Mouse (Mus musculus) testis, adult 2 months (tissue): ENCODE data around the gene Slc39a13. TPM values are rescaled to one million over a fixed set of nuclear protein-coding genes. Genes with fewer than 3 reads are reported as not detected.

Source experiments
- H3K27ac ChIP-seq: fragments of 200-500 bp; 2 replicates; pipeline ENCODE4 v1.5.1; 2012; ENCODE audit warnings: low read depth, low read length; ENCODE audit not compliant: control insufficient read depth, insufficient read depth
- H3K27me3 ChIP-seq: fragments of 200-500 bp; 2 replicates; pipeline ENCODE4 v1.6.1; 2012; ENCODE audit warnings: mild to moderate bottlenecking, low read length, moderate library complexity; ENCODE audit not compliant: control insufficient read depth, insufficient read depth
- H3K36me3 ChIP-seq: fragments of 200-500 bp; 2 replicates; pipeline ENCODE4 v1.6.1; 2012; ENCODE audit warnings: mild to moderate bottlenecking, low read length; ENCODE audit not compliant: control insufficient read depth, insufficient read depth
- H3K4me1 ChIP-seq: fragments of 200-500 bp; 2 replicates; pipeline ENCODE4 v1.6.1; 2012; ENCODE audit warnings: low read length; ENCODE audit not compliant: control insufficient read depth, insufficient read depth
- H3K4me3 ChIP-seq: fragments of 200-500 bp; 2 replicates; pipeline ENCODE4 v1.5.1; 2012; ENCODE audit warnings: low read depth, mild to moderate bottlenecking, low read length, moderate library complexity, mixed read lengths; ENCODE audit not compliant: control insufficient read depth
- CTCF ChIP-seq: fragments of 200-500 bp; IDR thresholded peaks from 2 replicates; pipeline ENCODE4 v1.5.1; 2012; ENCODE audit warnings: low read depth, mild to moderate bottlenecking, inconsistent platforms, low read length, moderate library complexity; ENCODE audit not compliant: control insufficient read depth, insufficient read depth, insufficient replicate concordance
- POLR2A ChIP-seq: fragments of 200-500 bp; IDR thresholded peaks from 2 replicates; pipeline ENCODE4 v1.6.1; 2012; ENCODE audit warnings: low read depth, mild to moderate bottlenecking, inconsistent platforms, low read length, moderate library complexity; ENCODE audit not compliant: control insufficient read depth
- polyA plus RNA-seq: library from polyadenylated mRNA; depleted of rRNA; stranded (reverse); fragments of >200 nt; gene quantifications from 2 replicates; pipeline ENCODE4 v1.2.3, GENCODE M21; 2012

Gene Slc39a13
- polyA plus RNA-seq, 1 experiment, result 67.9 TPM

DNA sequence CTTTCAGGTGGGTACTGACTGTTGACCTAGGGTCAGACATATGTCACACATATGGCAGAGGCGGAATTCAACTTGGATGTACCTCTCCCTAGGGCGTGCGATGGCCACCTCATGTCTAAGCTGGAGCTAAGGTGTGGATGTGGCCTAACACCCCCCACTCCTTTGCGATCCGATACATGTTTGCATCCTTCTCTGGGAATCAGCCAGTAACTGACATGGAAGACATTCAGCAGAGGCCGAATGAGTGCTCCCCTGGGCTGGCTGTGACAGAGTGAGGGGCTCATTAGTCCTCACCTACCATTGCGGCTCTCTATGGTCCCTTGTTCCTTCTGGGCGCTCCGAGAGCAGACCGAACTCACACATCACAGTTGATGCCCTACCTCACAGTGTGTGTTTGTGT, 842 bp upstream of the Slc39a13 start:
- Histone ChIP-seq H3K4me1 (peaks cover 6% of the 10 kb centered on the region), H3K27me3 (no peaks in the 10 kb centered on the region), H3K4me3 (peak overlapping the region; percentile 96), H3K36me3 (no peaks in the 10 kb centered on the region), H3K27ac (peak overlapping the region; percentile 87)
- TF ChIP-seq CTCF, result no peak
- TF ChIP-seq POLR2A, result no peak; the same call in 1 of the 2 replicates

DNA sequence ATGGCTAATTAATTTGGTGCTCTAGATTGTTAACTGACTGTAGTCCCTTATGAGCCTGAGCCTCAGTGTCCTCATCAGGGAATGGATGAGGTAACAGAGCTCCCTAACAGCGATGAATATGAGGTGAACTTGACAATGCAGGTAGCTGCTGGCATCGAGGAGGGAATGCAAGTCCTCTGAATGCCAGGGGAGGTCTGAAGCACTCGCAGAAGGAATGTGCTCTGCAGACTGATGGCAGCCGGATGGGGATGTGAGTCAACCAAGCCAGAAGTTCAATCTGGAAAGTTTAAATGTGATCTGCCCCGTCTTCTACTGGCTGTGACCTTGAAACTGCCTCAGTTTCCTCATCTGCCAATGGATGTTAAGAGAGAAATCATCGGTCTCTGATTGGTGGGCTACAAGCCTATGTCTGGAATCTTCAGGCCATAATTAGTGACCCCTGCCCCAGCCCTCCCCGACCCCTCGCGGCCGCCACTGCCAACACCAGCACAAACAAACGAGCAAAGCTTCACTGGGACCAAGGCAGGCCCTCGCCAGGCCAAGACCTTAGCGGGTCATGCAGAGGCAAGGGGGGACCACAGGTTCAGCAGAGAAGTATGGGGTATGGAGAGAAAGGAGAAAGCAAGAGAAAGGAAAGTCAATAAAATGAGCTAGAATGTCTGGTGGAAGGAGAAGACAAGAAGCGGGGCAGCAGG, 764 bp downstream of the Slc39a13 start:
- TF ChIP-seq POLR2A, result no peak; the same call in 1 of the 2 replicates
- no peak for TF ChIP-seq CTCF
- no peaks in the 10 kb centered on the region for H3K27me3 ChIP-seq
- H3K27ac ChIP-seq, result peak overlapping the region; percentile 72
- H3K4me3 ChIP-seq, result peak overlapping the region; percentile 96
- H3K4me1 ChIP-seq, result peaks cover 6% of the 10 kb centered on the region
- H3K36me3 ChIP-seq, result no peaks in the 10 kb centered on the region; the same call in 1 of the 2 replicates

DNA sequence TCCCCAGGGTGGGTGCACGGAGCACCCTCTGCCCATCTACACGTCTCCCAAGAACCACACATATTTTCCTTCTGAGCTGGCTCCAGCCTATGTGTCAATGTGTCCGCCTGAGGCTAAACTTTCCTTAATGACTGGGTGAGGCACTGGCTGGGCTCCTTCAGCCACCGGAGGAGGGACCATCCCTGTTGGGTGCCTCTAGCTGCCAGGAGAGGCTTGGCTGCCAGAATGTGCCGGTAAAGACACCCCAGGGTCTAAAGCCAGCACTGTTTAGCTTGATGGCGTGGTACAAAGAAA, 1.4 kb downstream of the Slc39a13 start:
- Histone ChIP-seq H3K27ac (peak overlapping the region; percentile 62), H3K4me3 (peak overlapping the region; percentile 96)

DNA sequence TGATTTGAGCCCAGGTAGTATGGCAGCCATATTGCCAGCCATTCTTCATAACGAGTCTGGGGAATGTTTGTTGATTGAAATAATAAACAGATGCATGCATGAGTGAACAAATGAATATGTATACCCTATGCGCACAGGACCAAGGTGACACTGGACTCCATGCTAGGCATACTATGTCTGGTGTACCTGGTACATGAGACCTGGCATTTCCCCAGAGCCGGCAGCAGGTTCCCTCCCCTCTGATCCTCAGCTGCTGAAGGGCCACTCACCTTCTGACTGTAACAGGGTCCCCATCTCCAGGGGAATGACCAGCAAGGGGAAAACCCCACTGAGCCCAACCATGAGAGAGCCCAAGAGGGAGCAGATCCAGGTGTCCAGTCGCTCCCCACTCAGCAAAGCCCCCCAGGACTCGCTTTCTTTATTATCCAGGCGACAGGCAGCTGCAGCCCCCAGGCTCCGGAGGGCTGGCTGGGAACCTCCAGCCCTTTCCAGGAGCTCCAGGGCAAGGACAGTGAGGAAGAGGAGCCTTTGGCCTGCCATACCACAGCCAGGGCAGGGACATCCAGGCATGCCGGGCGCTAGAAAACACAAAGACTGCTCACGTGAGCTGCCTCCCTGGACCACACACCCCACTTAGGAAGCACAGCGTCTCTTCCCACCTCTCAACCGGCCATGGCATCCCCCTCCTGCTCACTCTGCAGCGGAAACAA, 1.9 kb downstream of the Slc39a13 start:
- H3K4me1 ChIP-seq, result peaks cover 6% of the 10 kb centered on the region
- no peaks in the 10 kb centered on the region; the same call in 1 of the 2 replicates for H3K36me3 ChIP-seq
- H3K27me3 ChIP-seq, result no peaks in the 10 kb centered on the region
- peak overlapping the region; percentile 96 for H3K4me3 ChIP-seq
- H3K27ac ChIP-seq, result peak overlapping the region; percentile 62; the same call in 1 of the 2 replicates
- TF ChIP-seq CTCF (no peak), POLR2A (no peak)

More for the DNA sequence above, 1.4 kb downstream of the Slc39a13 start:
- TF ChIP-seq CTCF, result no peak
- no peak for TF ChIP-seq POLR2A
- H3K27me3 ChIP-seq, result no peaks in the 10 kb centered on the region
- no peaks in the 10 kb centered on the region; the same call in 1 of the 2 replicates for H3K36me3 ChIP-seq
- peaks cover 6% of the 10 kb centered on the region for H3K4me1 ChIP-seq

DNA sequence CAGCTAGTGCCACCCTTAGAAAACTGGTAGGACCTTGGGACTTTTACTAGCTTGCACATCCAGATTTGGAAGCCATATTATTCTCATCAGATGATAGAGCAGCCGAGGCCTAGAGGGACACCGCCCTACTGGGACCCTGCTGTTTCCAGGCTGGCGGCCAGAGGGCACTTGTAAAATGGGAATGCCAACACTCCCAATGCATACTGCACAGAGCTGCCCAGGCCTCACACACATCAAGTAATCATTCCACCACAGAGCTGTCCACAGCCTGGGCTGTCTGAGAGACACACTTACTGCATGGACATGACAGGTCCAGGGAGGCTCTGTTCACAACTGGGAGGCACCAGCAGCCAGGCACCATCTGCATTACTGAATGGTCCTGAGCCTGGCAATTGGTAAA, 3.8 kb downstream of the Slc39a13 start:
- Histone ChIP-seq H3K27ac (no peak overlapping the region), H3K36me3 (no peaks in the 10 kb centered on the region; the same call in 1 of the 2 replicates), H3K4me3 (no peak overlapping the region), H3K4me1 (peaks cover 6% of the 10 kb centered on the region), H3K27me3 (no peaks in the 10 kb centered on the region)
- TF ChIP-seq CTCF, result no peak
- no peak for TF ChIP-seq POLR2A

DNA sequence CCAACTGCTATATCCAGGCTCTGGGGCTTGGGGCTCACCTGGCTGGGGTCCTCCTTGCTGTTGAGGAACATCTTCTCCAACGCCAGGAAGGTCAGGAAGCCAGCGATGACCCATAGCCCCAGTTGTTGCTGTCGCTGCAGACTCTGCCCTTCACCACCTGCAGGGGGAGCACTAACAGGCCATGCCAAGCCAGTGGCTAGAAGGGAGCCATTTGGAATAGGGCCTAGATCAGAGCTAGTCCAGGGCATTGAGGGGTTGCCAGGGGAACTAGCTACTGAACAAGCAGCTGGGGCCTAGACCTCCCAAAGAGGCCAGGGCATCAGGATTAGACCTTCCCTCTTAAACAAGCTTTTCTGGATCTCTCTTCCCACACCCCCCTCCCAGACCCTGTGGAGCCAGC, 4.7 kb downstream of the Slc39a13 start:
- Histone ChIP-seq H3K27me3 (no peaks in the 10 kb centered on the region), H3K4me3 (no peak overlapping the region), H3K27ac (no peak overlapping the region), H3K36me3 (no peaks in the 10 kb centered on the region; the same call in 1 of the 2 replicates), H3K4me1 (peaks cover 2% of the 10 kb centered on the region; the same call in 1 of the 2 replicates)
- TF ChIP-seq POLR2A (no peak), CTCF (peak; percentile 73; the same call in 1 of the 2 replicates)

DNA sequence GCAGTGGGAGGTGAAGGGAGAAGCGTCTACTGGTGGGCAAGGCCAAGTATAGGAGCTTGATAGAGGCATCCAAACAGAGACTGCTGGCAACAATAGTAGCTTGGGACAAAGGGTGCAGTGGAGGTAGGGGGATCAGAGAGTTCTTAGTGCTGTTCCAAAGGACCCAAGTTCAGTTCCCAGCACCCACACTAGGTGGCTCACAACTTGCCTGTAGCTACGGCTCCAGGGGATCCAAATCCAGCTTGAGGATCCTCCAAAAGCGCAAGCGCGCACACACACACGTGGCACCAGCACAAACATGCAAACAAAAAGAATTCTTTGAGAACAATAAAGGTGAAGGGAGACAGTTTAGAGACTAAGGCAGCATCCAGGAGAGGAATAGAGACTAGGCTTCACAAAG, 6.0 kb downstream of the Slc39a13 start:
- no peaks in the 10 kb centered on the region; the same call in none of the 2 replicates for H3K36me3 ChIP-seq
- no peak overlapping the region for H3K4me3 ChIP-seq
- no peak for TF ChIP-seq POLR2A
- TF ChIP-seq CTCF, result no peak
- H3K4me1 ChIP-seq, result peaks cover under 1% of the 10 kb centered on the region; the same call in 1 of the 2 replicates
- no peaks in the 10 kb centered on the region for H3K27me3 ChIP-seq
- no peak overlapping the region for H3K27ac ChIP-seq
